Mouse (Mus musculus) G1E-ER4 (cell line): Measurements from ENCODE around the gene Clhc1. TPM values are rescaled to one million over a fixed set of nuclear protein-coding genes. Genes with fewer than 3 reads are reported as not detected.

Experiments used
- GATA1 ChIP-seq: IDR thresholded peaks from one replicate; pipeline ENCODE4 v1.8.0; 2012; ENCODE audit warnings: low read length, inconsistent platforms
- polyA plus RNA-seq: library from polyadenylated mRNA; stranded (reverse); fragments of >175 nt; gene quantifications from 2 replicates; pipeline ENCODE4 v1.2.3, GENCODE M21; 2012

Gene Clhc1
- not detected in 2 replicates for polyA plus RNA-seq

- TF ChIP-seq GATA1, result no peak
Measured at GRCm38 (mm10) chr11:29547752-29548503, at the start of gene Clhc1, which contains the start of gene Rps27a. Gene Clhc1, plus strand, starts transcription at chr11:29547950. Gene Rps27a, minus strand, starts transcription at chr11:29548109.

GRCm38 (mm10) chr11:29503948-29504893 lies 43.5 kb upstream of the Clhc1 start:
- peak; percentile 90 for TF ChIP-seq GATA1

GRCm38 (mm10) chr11:29504899-29505625 lies 42.7 kb upstream of the Clhc1 start:
- TF ChIP-seq GATA1, result no peak

- TF ChIP-seq GATA1, result no peak
Measured at GRCm38 (mm10) chr11:29509421-29509820, 38.3 kb upstream of the Clhc1 start.

GRCm38 (mm10) chr11:29512818-29513535 lies 34.8 kb upstream of the Clhc1 start:
- TF ChIP-seq GATA1, result no peak

- no peak for TF ChIP-seq GATA1
Measured at GRCm38 (mm10) chr11:29514325-29514681, 33.4 kb upstream of the Clhc1 start.

- TF ChIP-seq GATA1, result no peak
Measured at GRCm38 (mm10) chr11:29514682-29515412, 32.9 kb upstream of the Clhc1 start, which contains the start of gene Prorsd1. Gene Prorsd1, minus strand, starts transcription at chr11:29515033.

GRCm38 (mm10) chr11:29525988-29526794 lies 21.6 kb upstream of the Clhc1 start, which contains the start of gene Mtif2:
Gene Mtif2, plus strand, starts transcription at chr11:29526408.
- no peak for TF ChIP-seq GATA1

- no peak for TF ChIP-seq GATA1
Measured at GRCm38 (mm10) chr11:29538201-29538600, 9.5 kb upstream of the Clhc1 start.

GRCm38 (mm10) chr11:29544225-29544945 lies 3.4 kb upstream of the Clhc1 start:
- TF ChIP-seq GATA1, result no peak

- no peak for TF ChIP-seq GATA1
Measured at GRCm38 (mm10) chr11:29546762-29547161, 988 bp upstream of the Clhc1 start.

GRCm38 (mm10) chr11:29547249-29547751 lies 450 bp upstream of the Clhc1 start:
- no peak for TF ChIP-seq GATA1
